Mouse (Mus musculus) layer of hippocampus, adult 2 months (tissue): Measurements from ENCODE around the gene Ifi47. TPM values are rescaled to one million over a fixed set of nuclear protein-coding genes. Genes with fewer than 3 reads are reported as not detected.
"Not testable (repeated sequence)": the region's sequence is repeated elsewhere in the genome, so short reads cannot be mapped to it uniquely, and the experiment has no call there.

ENCODE experiments used
- DNase-seq, 2 experiments: peaks; one replicate each; pipeline ENCODE4 v3.0.0; 2022; ENCODE audit warnings: low spot score in 2 of 2
- H3K27ac ChIP-seq: fragments of 200-600 bp; 2 replicates; pipeline ENCODE4 v1.8.1; 2022
- H3K4me3 ChIP-seq: fragments of 200-600 bp; 2 replicates; pipeline ENCODE4 v1.8.1; 2022; ENCODE audit warnings: mild to moderate bottlenecking
- CTCF ChIP-seq: fragments of 200-600 bp; conservative IDR thresholded peaks from 2 replicates; pipeline ENCODE4 v1.8.1; 2022; ENCODE audit warnings: antibody characterized with exemption, mild to moderate bottlenecking, moderate library complexity
- long read RNA-seq, 2 experiments: library from polyadenylated mRNA; stranded (forward); transcript quantifications; one replicate each; pipeline ENCODE4 v2.0.0; 2021; ENCODE audit warnings: borderline mapping rate in 2 of 2
- total RNA-seq, 2 experiments: library from RNA; stranded (reverse); gene quantifications; 2 replicates each; pipeline ENCODE4 v1.2.3; 2021

Ifi47 gene
- total RNA-seq, result under 1 TPM; 0.41 to 0.56 TPM
- long read RNA-seq, experiment 1, result 0 reads
- long read RNA-seq, experiment 2, result 0 reads

GRCm38 (mm10) chr11:49076001-49076757 is at the start of gene Ifi47:
Gene Ifi47 (plus strand): TSS chr11:49076587.
- not testable (repeated sequence) for H3K4me3 ChIP-seq, DNase-seq
- H3K27ac ChIP-seq, result peak within 1 kb of the TSS; percentile 57; the same call in 1 of the 2 replicates

- DNase-seq, H3K4me3 ChIP-seq, H3K27ac ChIP-seq: not testable (repeated sequence)
These were observed 26.3 kb upstream of the Ifi47 start for GRCm38 (mm10) chr11:49050064-49050463.

GRCm38 (mm10) chr11:49051093-49051891 is 25.1 kb upstream of the Ifi47 start, which contains the start of gene 9930111J21Rik2:
Gene 9930111J21Rik2 (minus strand): TSS chr11:49051242.
- H3K27ac ChIP-seq, H3K4me3 ChIP-seq, DNase-seq: not testable (repeated sequence)

GRCm38 (mm10) chr11:49051894-49052293 is 24.5 kb upstream of the Ifi47 start:
- not testable (repeated sequence) for H3K4me3 ChIP-seq, H3K27ac ChIP-seq, DNase-seq

- DNase-seq, H3K4me3 ChIP-seq, H3K27ac ChIP-seq: not testable (repeated sequence)
These were observed 16.3 kb upstream of the Ifi47 start for GRCm38 (mm10) chr11:49060061-49060460.

- DNase-seq, H3K4me3 ChIP-seq, H3K27ac ChIP-seq: not testable (repeated sequence)
These were observed 14.5 kb upstream of the Ifi47 start for GRCm38 (mm10) chr11:49061865-49062264.

GRCm38 (mm10) chr11:49063713-49064469 is 12.5 kb upstream of the Ifi47 start, which contains the start of gene Tgtp2:
Gene Tgtp2 (minus strand): TSS chr11:49064206.
- not testable (repeated sequence) for H3K27ac ChIP-seq, H3K4me3 ChIP-seq, DNase-seq

GRCm38 (mm10) chr11:49068358-49068757 is 8.0 kb upstream of the Ifi47 start:
- no peak for DNase-seq
- TF ChIP-seq CTCF, result no peak
- Histone ChIP-seq H3K27ac (no peak overlapping the region), H3K4me3 (no peak overlapping the region)

- TF ChIP-seq CTCF, result no peak
These were observed 625 bp downstream of the Ifi47 start for GRCm38 (mm10) chr11:49077012-49077411.

GRCm38 (mm10) chr11:49078719-49079118 is 2.3 kb downstream of the Ifi47 start:
- no peak for TF ChIP-seq CTCF
- no peak overlapping the region for H3K27ac ChIP-seq
- H3K4me3 ChIP-seq, result no peak overlapping the region
- DNase-seq, result no peak

More at GRCm38 (mm10) chr11:49077012-49077411, 625 bp downstream of the Ifi47 start:
- H3K4me3 ChIP-seq, result no peak overlapping the region
- H3K27ac ChIP-seq, result no peak overlapping the region
- DNase-seq, result no peak

- H3K27ac ChIP-seq, result no peak overlapping the region
- DNase-seq, result no peak
- TF ChIP-seq CTCF, result no peak
- H3K4me3 ChIP-seq, result no peak overlapping the region
These were observed 4.2 kb downstream of the Ifi47 start for GRCm38 (mm10) chr11:49080636-49081035.

- Histone ChIP-seq H3K4me3 (no peak overlapping the region), H3K27ac (peak overlapping the region; percentile 14; the same call in 1 of the 2 replicates)
- DNase-seq, result no peak
- no peak for TF ChIP-seq CTCF
These were observed 5.0 kb downstream of the Ifi47 start for GRCm38 (mm10) chr11:49081356-49081755.

- TF ChIP-seq CTCF, result no peak
- Histone ChIP-seq H3K27ac (peak overlapping the region; percentile 14; the same call in 1 of the 2 replicates), H3K4me3 (no peak overlapping the region)
- DNase-seq, result no peak
These were observed 5.5 kb downstream of the Ifi47 start for GRCm38 (mm10) chr11:49081886-49082285.
